Mouse (Mus musculus): ENCODE measurements around the gene Tob1.

The Tob1 gene

DNA sequence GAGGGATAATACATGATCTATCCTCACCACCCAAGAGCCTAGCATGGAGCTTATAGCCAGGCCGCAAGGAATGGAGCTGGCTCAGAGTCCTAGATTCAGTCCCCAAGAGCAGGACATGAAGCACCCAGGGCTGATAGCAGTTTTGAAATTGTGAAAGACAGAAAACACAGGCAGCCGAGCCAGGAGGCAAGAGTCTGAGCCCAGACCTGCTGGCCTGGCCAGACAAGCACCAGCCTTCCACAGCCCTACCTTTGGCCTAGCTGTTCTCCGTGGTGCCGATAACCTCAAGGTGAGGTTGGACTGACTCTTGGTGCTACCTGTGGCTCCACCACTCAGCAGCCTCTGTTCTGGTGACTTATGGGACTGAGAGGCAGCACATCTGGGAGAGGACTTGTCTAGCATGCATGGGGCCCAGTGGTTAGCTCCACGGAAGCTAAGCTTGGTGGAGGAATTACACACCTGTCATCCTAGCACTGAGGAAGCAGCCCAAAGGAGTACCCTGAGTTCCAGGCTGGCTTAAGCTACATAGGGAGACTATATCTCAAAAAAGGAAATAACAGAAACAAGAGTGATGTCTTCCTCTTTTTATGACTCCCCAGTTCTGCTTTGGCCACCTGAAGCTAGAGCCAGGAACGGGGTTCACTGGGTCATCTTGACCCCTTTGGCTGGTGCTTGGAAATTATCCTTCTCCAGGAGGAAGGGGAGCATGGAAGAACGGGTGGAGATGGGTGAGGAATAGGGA is 12.7 kb upstream of the Tob1 start:
- no peak for DNase-seq (ENCODE audit: low spot score in 2 of 2)

- no peak for DNase-seq (ENCODE audit: low spot score in 2 of 2)
Measured at GRCm38 (mm10) chr11:94199771-94200170, 11.5 kb upstream of the Tob1 start.

- DNase-seq (ENCODE audit: low spot score in 2 of 2), result no peak
Measured at GRCm38 (mm10) chr11:94200422-94200821, 10.8 kb upstream of the Tob1 start.

GRCm38 (mm10) chr11:94202106-94202505 is 9.1 kb upstream of the Tob1 start:
- no peak for DNase-seq (ENCODE audit: low spot score in 2 of 2)

DNA sequence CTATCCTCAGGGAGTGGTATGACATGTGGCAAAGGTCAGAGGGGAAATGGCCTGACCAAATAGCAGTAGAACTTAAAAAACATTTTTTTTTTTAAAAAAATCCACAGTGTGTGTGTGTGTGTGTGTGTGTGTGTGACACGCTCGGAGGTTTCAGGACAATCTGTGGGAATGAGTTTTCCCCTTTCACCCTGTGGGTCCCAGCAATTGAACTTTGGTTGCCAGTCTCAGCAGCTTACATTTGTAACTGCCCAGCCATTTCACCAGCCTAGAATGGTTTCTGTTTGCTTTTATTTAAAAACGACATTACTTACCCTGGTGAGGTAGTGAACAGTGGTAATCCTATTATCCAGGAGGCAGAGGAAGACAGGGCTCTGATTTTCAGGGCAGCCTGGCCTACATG is 8.2 kb upstream of the Tob1 start:
- no peak for DNase-seq (ENCODE audit: low spot score in 2 of 2)

GRCm38 (mm10) chr11:94206398-94207114 is 4.7 kb upstream of the Tob1 start:
- DNase-seq (ENCODE audit: low spot score in 2 of 2), result no peak

GRCm38 (mm10) chr11:94208811-94209675 is 2.2 kb upstream of the Tob1 start:
- no peak for DNase-seq (ENCODE audit: low spot score in 2 of 2)

DNA sequence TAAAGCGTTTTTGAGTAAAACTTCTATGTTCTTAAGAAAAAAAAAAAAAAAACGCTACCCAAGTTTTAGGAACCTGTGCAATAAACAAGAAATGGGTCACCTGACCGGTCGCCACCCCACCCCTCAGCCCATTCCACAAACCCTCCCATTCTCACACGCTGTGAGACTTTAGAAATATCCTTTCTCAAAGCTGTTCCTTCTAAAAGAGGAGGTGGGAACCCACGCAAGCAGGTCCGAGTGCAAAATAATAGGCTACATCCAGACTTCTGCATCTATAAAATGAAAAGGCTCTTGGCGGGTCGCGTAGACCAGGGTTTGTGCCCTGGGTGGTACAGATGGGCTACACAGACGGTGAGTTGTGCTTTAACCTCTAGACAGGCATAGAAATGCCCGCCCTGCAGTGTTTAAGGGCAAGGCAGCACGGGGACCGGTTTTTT is 1.5 kb upstream of the Tob1 start:
- peak; percentile 43 to 70 for DNase-seq (ENCODE audit: low spot score in 2 of 2)

GRCm38 (mm10) chr11:94210191-94211086 is 815 bp upstream of the Tob1 start:
- DNase-seq (ENCODE audit: low spot score in 2 of 2), result peak; percentile 93 to 95

DNA sequence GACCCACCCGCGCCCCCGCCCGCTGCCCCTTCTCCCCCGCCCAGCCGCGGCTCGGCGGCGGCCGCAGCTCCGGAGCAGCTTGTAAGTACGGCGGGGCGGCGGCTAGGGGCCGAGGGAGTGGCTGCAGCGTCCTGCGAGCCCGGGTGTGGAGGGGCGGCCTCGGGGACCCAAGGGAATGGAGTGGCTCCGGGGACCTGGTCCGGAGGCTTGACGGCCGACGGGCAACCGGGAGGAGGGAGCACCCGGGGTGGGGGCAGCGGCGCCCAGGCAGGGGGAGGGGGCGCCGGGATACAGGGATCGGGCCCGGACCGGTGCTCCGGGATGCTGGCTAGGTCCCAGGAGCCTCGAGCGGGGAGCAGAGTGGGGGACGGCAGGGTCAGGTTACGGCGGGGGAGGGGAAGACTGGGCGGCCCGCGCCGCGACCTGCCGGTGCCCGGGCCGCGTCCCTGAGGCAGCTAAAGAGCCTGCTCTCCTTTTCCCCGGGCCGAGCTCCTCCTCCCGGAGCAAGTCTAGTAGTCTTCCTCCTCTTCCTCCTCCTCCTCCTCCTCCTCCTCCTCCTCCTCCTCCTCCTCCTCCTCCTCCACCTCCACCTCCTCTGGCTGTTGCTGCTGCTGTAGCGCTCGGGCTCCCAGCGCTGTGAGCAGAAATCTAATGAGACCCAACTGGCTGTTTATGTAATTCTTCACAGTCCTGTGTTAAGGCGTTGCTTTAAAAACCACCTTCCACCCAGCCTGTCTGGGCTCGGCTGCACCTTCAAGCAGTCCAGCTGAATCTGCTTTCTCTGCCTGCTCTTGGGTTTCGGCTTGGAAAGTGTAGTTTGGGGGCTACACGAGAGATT is 616 bp downstream of the Tob1 start:
- peak; percentile 48 to 60 for DNase-seq (ENCODE audit: low spot score in 2 of 2)

DNA sequence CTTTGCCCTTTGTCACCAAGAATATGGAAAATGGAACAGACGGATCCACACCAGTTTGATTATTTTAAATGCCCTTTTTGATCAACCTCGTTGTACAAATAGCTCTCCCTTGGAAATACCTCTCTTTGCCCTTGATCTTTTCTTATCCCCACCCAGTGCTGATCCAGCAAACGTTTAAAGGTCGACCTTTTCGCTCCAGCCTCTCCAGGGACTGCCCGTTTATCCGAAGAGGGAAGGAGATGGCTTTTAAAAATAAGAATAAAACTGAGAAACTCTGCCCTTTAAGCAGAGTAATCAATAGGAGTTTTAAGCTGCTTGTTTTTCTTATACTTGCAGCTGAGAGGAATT is 1.2 kb downstream of the Tob1 start:
- DNase-seq (ENCODE audit: low spot score in 2 of 2), result no peak

GRCm38 (mm10) chr11:94212997-94213396 is 1.7 kb downstream of the Tob1 start:
- DNase-seq (ENCODE audit: low spot score in 2 of 2), result no peak

GRCm38 (mm10) chr11:94213735-94214594 is 2.7 kb downstream of the Tob1 start:
- DNase-seq (ENCODE audit: low spot score in 2 of 2), result no peak

DNA sequence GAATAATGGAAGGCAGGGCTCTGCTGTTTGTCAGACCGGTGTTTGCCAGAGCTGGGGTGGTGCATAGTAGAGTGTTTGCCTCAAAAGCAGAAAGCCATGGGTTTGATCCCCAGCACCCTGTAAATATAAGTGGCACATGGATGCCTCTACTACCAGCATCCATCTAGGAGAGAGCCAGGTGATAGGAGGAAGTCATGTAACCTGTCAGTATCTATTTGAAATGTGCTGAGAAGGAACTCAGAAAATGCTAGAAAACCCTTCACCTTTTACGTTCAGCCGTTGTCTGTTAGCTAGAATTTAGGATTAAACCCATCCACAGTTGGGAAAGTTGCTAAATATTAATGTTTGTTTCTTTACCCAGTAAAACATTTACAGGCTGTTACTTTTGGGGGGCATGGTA is 4.3 kb downstream of the Tob1 start:
- DNase-seq (ENCODE audit: low spot score in 2 of 2), result no peak

DNA sequence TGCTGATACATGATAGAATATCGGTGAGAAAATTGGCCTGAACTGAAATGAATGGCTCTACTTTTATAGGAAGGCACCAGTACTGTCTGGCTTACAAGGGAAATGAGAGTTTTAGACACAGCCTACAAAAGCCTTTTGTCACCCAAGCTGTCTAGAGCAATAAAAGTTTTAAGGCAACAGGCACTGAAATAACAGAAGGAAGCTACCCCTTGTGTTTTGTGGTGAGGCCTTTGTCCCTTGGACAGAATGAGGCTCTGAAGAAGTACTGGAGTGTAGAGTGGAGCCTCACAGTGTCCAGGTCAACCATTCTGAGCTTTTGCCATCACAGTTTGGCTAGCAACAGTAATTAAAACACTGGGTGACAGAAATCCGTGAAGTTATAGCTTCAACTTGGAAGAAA is 5.0 kb downstream of the Tob1 start:
- DNase-seq (ENCODE audit: low spot score in 2 of 2), result no peak

GRCm38 (mm10) chr11:94221257-94221656 is 10.0 kb downstream of the Tob1 start:
- DNase-seq (ENCODE audit: low spot score in 2 of 2), result no peak

DNA sequence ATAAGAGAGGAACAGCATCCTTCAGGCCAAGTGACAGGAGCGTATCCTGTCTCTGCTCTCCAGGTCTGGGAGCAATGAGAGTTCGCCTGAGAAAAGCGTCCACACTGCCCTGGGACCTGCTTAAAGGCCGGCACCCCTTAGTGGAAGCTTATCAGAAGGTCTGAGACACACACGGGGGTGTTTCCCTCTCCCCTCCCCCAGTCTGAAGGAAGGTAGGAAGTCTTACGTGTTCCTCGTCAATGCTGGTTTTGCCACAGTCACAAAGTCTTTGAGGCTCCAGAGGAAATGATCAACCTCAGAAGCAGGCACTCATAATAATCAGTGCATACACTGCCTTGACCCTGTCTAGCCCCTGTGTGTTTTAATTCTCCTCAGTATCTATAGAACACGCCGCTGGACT is 12.3 kb downstream of the Tob1 start:
- no peak for DNase-seq (ENCODE audit: low spot score in 2 of 2)

- peak; percentile 62 to 63 for DNase-seq (ENCODE audit: low spot score in 2 of 2)
Measured at GRCm38 (mm10) chr11:94225985-94226384, 14.7 kb downstream of the Tob1 start.

DNA sequence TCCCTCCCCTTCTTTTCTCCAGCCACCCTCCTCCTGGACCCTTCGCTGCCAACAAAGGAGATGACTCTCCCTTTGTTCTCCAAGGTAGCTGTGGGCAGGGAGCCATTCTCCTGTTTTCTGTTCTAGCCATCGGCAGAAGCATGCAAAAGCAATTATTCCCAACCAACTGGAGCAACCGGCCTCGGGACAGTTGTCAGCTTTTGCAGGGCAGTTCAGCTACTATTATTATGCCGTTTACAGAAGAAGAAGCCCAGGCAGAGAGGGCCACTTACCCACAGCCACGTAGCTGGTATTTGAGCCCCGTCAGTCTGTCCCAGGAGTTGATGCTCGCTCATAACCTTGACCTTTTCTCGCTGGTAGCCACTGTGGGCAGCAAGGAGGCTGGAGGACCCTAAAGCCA is 17.2 kb downstream of the Tob1 start:
- DNase-seq (ENCODE audit: low spot score in 2 of 2), result no peak

All from right cerebral cortex, adult 2 months (tissue).